Mouse (Mus musculus): Measurements from ENCODE around the gene Abcc4.

DNA sequence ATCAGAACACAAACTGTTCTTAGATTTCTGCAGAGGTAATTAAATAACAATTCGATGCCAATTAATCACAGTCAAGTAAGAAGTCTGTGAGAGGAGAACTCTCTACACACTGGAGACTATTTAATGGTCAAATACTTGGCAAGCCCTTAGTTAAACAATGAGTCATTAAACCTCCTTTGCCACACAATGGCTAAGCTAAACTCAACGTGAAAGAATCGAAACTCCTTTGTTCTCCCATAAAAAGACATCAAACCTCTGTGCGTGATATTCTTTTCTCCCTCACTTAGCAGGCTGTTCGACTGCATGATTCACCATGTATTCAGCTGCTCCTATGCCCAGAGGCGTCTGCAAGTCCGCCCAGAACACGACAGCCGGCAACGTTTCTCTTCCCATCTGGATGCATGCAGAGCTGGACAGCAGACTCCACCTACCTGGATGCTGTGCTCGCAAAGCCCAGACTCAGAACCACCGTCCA lies 139.8 kb downstream of the Abcc4 start:
- TF ChIP-seq EP300 (IDR thresholded peaks at IDR 0.05; ENCODE audit: low read depth) (no peak), CTCF (IDR thresholded peaks at IDR 0.05; ENCODE audit: low read depth) (no peak)

Measured in liver, postnatal 0 days (tissue).